ENCODE assay signal across 9 mouse cellular contexts in the genomic region with DNA sequence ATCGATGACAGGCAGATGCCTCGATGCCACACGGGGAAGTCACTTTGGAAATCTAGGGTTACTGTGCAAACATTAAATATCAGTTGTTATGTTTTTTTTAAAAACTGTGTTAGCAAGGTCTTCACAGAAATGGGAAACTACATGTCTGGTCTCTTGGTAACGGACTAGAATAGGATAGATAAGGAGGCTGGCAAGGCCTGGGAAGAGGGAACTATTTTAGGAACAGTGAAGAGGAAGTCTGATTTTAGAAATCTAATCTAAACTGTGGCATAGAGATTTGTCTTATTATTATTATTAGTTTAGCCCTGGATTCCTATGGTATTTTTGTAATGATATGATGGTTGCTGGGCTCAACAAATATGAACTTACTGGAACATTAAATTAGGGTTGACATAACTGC. TPM values are rescaled to one million over a fixed set of nuclear protein-coding genes. Genes with fewer than 3 reads are reported as not detected.
DNase-seq lines count a peak whose midpoint lies in the region; ATAC-seq and TF ChIP-seq lines count a peak whose summit lies in the region.
"Had no signal": no experiment of that assay in that cellular context is flagged by ENCODE, and none has a peak within 500 bp of the region (broad histone marks: within the 10 kb centered on the region; RNA-seq: fewer than 3 reads in every experiment).

No protein-coding gene starts in this region.

- no peak overlapping the region; the same call in 1 of the 2 replicates for H3K9ac ChIP-seq in CH12.LX (ENCODE audit: insufficient read depth, low read depth)
- H3K9ac ChIP-seq in forebrain, postnatal 0 days, result peak overlapping the region; percentile 74
- H3K9ac ChIP-seq in liver, embryonic 15.5 days, result no peak overlapping the region

- TF ChIP-seq RAD21 in CH12.LX (IDR thresholded peaks at IDR 0.05; ENCODE audit: low read depth, low read length), result no peak

- H3K9me3 ChIP-seq in CH12.LX (replicated peaks; ENCODE audit: low read length), result no peaks in the 10 kb centered on the region
- H3K9me3 ChIP-seq in forebrain, postnatal 0 days (ENCODE audit: low read length), result no peaks in the 10 kb centered on the region
- no peaks in the 10 kb centered on the region for H3K9me3 ChIP-seq in liver, embryonic 15.5 days (replicated peaks)

- no peaks in the 10 kb centered on the region for H3K27me3 ChIP-seq in CH12.LX (replicated peaks)
- no peaks in the 10 kb centered on the region for H3K27me3 ChIP-seq in forebrain, postnatal 0 days (ENCODE audit: insufficient read depth, low read length)
- no peaks in the 10 kb centered on the region for H3K27me3 ChIP-seq in liver, embryonic 15.5 days

- dilution Hi-C loops in CH12.LX (cut with MboI; ENCODE audit: extremely low pct_ligation_motif_present, extremely low pct_unique_long_range_greater_than_20kb, low sequenced_read_pairs), result no loop called here

- no peak for DNase-seq in gastrocnemius, adult 2 months
- DNase-seq in gastrocnemius, postnatal 10 days, result no peak
- DNase-seq in CH12.LX (ENCODE audit: extremely low read depth), result no peak
- DNase-seq in forebrain, postnatal 0 days, result no peak
- DNase-seq in spleen, adult 18-20 months, result no peak
- no peak for DNase-seq in right cerebral cortex, postnatal 36 days (ENCODE audit: low spot score in 2 of 2)
- no peak for DNase-seq in cerebellum, adult 9-10 months
- DNase-seq: kidney, postnatal 10 days had no signal

- peak overlapping the region; percentile 44; the same call in 1 of the 2 replicates for H3K4me2 ChIP-seq in CH12.LX (ENCODE audit: insufficient read depth, low read depth, poor library complexity, severe bottlenecking)
- peak overlapping the region; percentile 81 for H3K4me2 ChIP-seq in forebrain, postnatal 0 days (ENCODE audit: low read depth)
- peak overlapping the region; percentile 90 for H3K4me2 ChIP-seq in liver, embryonic 15.5 days

- no peak overlapping the region for H3K27ac ChIP-seq in gastrocnemius, adult 2 months
- no peak overlapping the region for H3K27ac ChIP-seq in CH12.LX (ENCODE audit: insufficient read depth, low read depth)
- H3K27ac ChIP-seq in forebrain, postnatal 0 days (ENCODE audit: low read depth, low read length), result no peak overlapping the region
- no peak overlapping the region for H3K27ac ChIP-seq in liver, embryonic 15.5 days (replicated peaks)

- ATAC-seq in forebrain, postnatal 0 days, result no peak
- no peak for ATAC-seq in liver, embryonic 15.5 days (ENCODE audit: insufficient read depth)

- TF ChIP-seq EP300 in CH12.LX (IDR thresholded peaks at IDR 0.05; ENCODE audit: low read length), result no peak

- H3K4me1 ChIP-seq in CH12.LX (ENCODE audit: control insufficient read depth in 1 of 2, insufficient read depth in 2 of 2), result peaks cover 0 to 14% of the 10 kb centered on the region in 2 experiments; a peak in 2 of 4 replicates
- H3K4me1 ChIP-seq in forebrain, postnatal 0 days (ENCODE audit: insufficient read depth), result no peaks in the 10 kb centered on the region
- H3K4me1 ChIP-seq in liver, embryonic 15.5 days (replicated peaks), result peaks cover 10% of the 10 kb centered on the region

- WGBS in forebrain, postnatal 0 days, result 92% methylated on average over 4 of the region's 4 CpGs
- 48% methylated on average over 4 of the region's 4 CpGs for WGBS in liver, embryonic 15.5 days (ENCODE audit: insufficient replicate concordance)

- TF ChIP-seq CTCF in gastrocnemius, adult 2 months (IDR thresholded peaks at IDR 0.05), result no peak
- no peak for TF ChIP-seq CTCF in CH12.LX (conservative IDR thresholded peaks at IDR 0.05 in 1 of 2, IDR thresholded peaks at IDR 0.05 in 1 of 2; ENCODE audit: low read depth in 2 of 2, low read length in 2 of 2)
- TF ChIP-seq CTCF in forebrain, postnatal 0 days (IDR thresholded peaks at IDR 0.05; ENCODE audit: low read depth), result no peak

- in situ Hi-C loops in CH12.LX (cut with MboI; ENCODE audit: low pct_ligation_motif_present, low pct_unique_long_range_greater_than_20kb, low sequenced_read_pairs), result loop anchor here (10.0 to 25.0 kb wide), 2 partner anchors 47 to 255 kb away; partner anchors contain the start of gene Rala

- H3K36me3 ChIP-seq in CH12.LX (replicated peaks in 1 of 2; ENCODE audit: control insufficient read depth in 1 of 2, insufficient read depth in 1 of 2, low read length in 1 of 2), result peaks cover 10 to 20% of the 10 kb centered on the region in 2 experiments
- H3K36me3 ChIP-seq in forebrain, postnatal 0 days (ENCODE audit: insufficient read depth), result peaks cover 7% of the 10 kb centered on the region; the same call in 1 of the 2 replicates
- peaks cover 6% of the 10 kb centered on the region for H3K36me3 ChIP-seq in liver, embryonic 15.5 days (replicated peaks)

- H3K79me2 ChIP-seq in CH12.LX (replicated peaks; ENCODE audit: control insufficient read depth, extremely low read depth, insufficient read depth, poor library complexity, severe bottlenecking), result peaks cover 9% of the 10 kb centered on the region

- intact Hi-C loops in gastrocnemius, adult 2 months (cut with DNase I), result loop anchor here (5.0 kb wide), 2 partner anchors 50 to 300 kb away; partner anchors contain the start of gene Rala

- no peak for TF ChIP-seq POLR2A in CH12.LX (IDR thresholded peaks at IDR 0.05; ENCODE audit: low read depth, low read length)

- H3K4me3 ChIP-seq in gastrocnemius, adult 2 months, result peak overlapping the region; percentile 93
- H3K4me3 ChIP-seq in CH12.LX (replicated peaks in 1 of 3; ENCODE audit: low read depth in 2 of 3, low read length in 2 of 3, poor library complexity in 1 of 3), result peak overlapping the region in 2 of 3 experiments; percentile 94 to 95
- H3K4me3 ChIP-seq in forebrain, postnatal 0 days (ENCODE audit: low read depth, low read length), result peak overlapping the region; percentile 82
- H3K4me3 ChIP-seq in liver, embryonic 15.5 days (replicated peaks), result peak overlapping the region; percentile 75; the same call in 1 of the 2 replicates

TF ChIP-seq in CH12.LX, 34 proteins besides CTCF, POLR2A, EP300 and RAD21:
- TF ChIP-seq SIN3A (IDR thresholded peaks at IDR 0.05; ENCODE audit: low read length) (peak; percentile 27; the same call in 1 of the 2 replicates), PAX5 (IDR thresholded peaks at IDR 0.05; ENCODE audit: low read length) (no peak)

RNA-seq across cellular contexts. Expression of gene Yae1d1, which starts 1.1 kb away (rescaled TPM):
- total RNA-seq in gastrocnemius, adult 2 months (2021), result 10 to 100 TPM; 13.9 to 17.3 TPM
- 10 to 100 TPM; 15.7 to 18.0 TPM for total RNA-seq in gastrocnemius, postnatal 10 days (2021)
- total RNA-seq in CH12.LX (2012; rRNA removed), result 26.0 and 32.9 TPM in 2 replicates
- total RNA-seq in CH12.LX (2014; rRNA removed), result 54.3 and 63.0 TPM in 2 replicates
- polyA plus RNA-seq in CH12.LX (2012; ENCODE audit: insufficient read length, low read depth), result 18.7 and 21.1 TPM in 2 replicates
- 18.6 and 33.4 TPM in 2 replicates for total RNA-seq in forebrain, postnatal 0 days (2014; rRNA removed)
- polyA plus RNA-seq in forebrain, postnatal 0 days (2015; fragmentation: Nextera tagmentation; extraction: Ambion mirVana), result 63.6 and 68.9 TPM in 2 replicates
- 20.5 and 21.2 TPM in 2 replicates for polyA plus RNA-seq in liver, embryonic 15.5 days (2015; fragmentation: Nextera tagmentation; extraction: Ambion mirVana)

RNA-seq across cellular contexts. Expression of gene Rala, which starts 48.0 kb away (rescaled TPM):
- total RNA-seq in gastrocnemius, adult 2 months (2021), result 10 to 100 TPM; 21.0 to 30.7 TPM
- 10 to 100 TPM; 31.0 to 33.0 TPM for total RNA-seq in gastrocnemius, postnatal 10 days (2021)
- total RNA-seq in CH12.LX (2012; rRNA removed), result 26.1 and 31.1 TPM in 2 replicates
- 26.7 and 32.0 TPM in 2 replicates for total RNA-seq in CH12.LX (2014; rRNA removed)
- 45.3 and 70.1 TPM in 2 replicates for polyA plus RNA-seq in CH12.LX (2012; ENCODE audit: insufficient read length, low read depth)
- total RNA-seq in forebrain, postnatal 0 days (2014; rRNA removed), result 98.2 and 107 TPM in 2 replicates
- 246 and 254 TPM in 2 replicates for polyA plus RNA-seq in forebrain, postnatal 0 days (2015; fragmentation: Nextera tagmentation; extraction: Ambion mirVana)
- 18.2 TPM in 2 replicates for polyA plus RNA-seq in liver, embryonic 15.5 days (2015; fragmentation: Nextera tagmentation; extraction: Ambion mirVana)
